Mouse (Mus musculus): ENCODE measurements around the gene Cep170b. TPM values are rescaled to one million over a fixed set of nuclear protein-coding genes. Genes with fewer than 3 reads are reported as not detected.
A peak's percentile ranks its signal among the peaks of the same experiment; 100 is the strongest.

Gene Cep170b
- polyA plus RNA-seq, 1 experiment from 2014 or later, result 8.5 TPM

DNA sequence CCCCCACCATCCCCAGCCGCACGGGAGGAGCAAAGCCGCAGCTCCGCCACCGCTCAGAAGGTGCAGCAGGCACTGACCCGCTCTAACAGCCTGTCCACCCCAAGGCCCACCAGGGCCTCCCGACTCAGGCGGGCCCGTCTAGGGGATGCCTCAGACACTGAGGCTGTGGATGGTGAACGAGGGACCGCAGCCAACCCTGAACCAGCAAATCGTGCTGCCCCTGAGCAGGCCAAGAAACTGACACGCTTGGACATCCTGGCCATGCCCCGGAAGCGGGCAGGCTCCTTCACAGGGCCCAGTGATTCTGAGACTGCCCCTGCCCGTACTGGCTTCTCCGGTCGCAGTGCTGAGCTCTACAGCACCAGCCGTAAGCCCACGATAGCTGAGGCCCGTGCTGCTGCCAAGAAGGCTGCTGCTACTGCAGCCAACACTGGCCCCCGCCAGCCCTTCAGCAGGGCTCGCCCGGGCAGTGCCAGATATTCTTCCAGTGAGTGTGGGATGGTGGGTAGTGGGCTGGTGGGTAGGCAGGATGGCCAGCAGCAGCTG lies 18.8 kb downstream of the Cep170b start:
- ATAC-seq (ENCODE audit: low FRiP score) (no peak), DNase-seq (ENCODE audit: low spot score) (no peak)
- no peak overlapping the region for H3K4me2 ChIP-seq (replicated peaks; ENCODE audit: low read depth, low read length)
- WGBS, result 91% methylated on average over 24 of the region's 24 CpGs
- H3K4me3 ChIP-seq (ENCODE audit: low read depth, low read length), result no peak overlapping the region
- no peak overlapping the region for H3K27ac ChIP-seq (ENCODE audit: low read depth, low read length)
- H3K9ac ChIP-seq (ENCODE audit: low read depth, low read length), result no peak overlapping the region
- H3K9me3 ChIP-seq (ENCODE audit: control insufficient read depth, low read length), result no peaks in the 10 kb centered on the region
- H3K27me3 ChIP-seq (ENCODE audit: control insufficient read depth, insufficient read depth, low read length), result no peaks in the 10 kb centered on the region
- H3K4me1 ChIP-seq (replicated peaks; ENCODE audit: control insufficient read depth, insufficient read depth, low read length), result no peaks in the 10 kb centered on the region; the same call in 1 of the 2 replicates
- H3K36me3 ChIP-seq (ENCODE audit: control insufficient read depth, insufficient read depth, low read length), result no peaks in the 10 kb centered on the region

DNA sequence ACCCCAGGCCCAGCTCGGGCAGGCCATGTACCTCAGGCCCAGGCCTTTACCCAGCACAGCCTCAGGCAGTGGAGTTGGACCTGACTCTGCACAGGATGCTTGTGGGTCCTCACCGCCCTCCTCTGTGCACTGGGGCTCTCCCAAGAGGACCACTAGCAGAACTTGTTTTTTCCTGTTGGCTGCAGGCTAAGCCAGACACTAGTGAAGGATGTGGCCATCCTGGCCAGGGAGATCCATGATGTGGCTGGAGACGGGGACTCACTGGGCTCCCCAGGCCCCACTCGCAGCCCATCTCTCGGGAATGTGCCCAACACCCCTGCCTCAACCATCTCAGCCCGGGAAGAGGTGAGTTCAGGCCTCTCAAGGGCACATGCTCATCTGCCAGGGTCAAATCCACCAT lies 22.5 kb downstream of the Cep170b start:
- Histone ChIP-seq H3K4me3 (ENCODE audit: low read depth, low read length) (no peak overlapping the region), H3K27me3 (ENCODE audit: control insufficient read depth, insufficient read depth, low read length) (no peaks in the 10 kb centered on the region), H3K9ac (ENCODE audit: low read depth, low read length) (peak overlapping the region; percentile 11; the same call in 1 of the 2 replicates), H3K27ac (ENCODE audit: low read depth, low read length) (no peak overlapping the region), H3K4me2 (replicated peaks; ENCODE audit: low read depth, low read length) (no peak overlapping the region), H3K36me3 (ENCODE audit: control insufficient read depth, insufficient read depth, low read length) (no peaks in the 10 kb centered on the region), H3K4me1 (replicated peaks; ENCODE audit: control insufficient read depth, insufficient read depth, low read length) (no peaks in the 10 kb centered on the region; the same call in 1 of the 2 replicates), H3K9me3 (ENCODE audit: control insufficient read depth, low read length) (no peaks in the 10 kb centered on the region)
- 75% methylated on average over 6 of the region's 6 CpGs for WGBS
- peak; percentile 5 for DNase-seq (ENCODE audit: low spot score)
- ATAC-seq (ENCODE audit: low FRiP score), result 0 out of 2 replicates have a peak, but pooled peaks have one; percentile 12

DNA sequence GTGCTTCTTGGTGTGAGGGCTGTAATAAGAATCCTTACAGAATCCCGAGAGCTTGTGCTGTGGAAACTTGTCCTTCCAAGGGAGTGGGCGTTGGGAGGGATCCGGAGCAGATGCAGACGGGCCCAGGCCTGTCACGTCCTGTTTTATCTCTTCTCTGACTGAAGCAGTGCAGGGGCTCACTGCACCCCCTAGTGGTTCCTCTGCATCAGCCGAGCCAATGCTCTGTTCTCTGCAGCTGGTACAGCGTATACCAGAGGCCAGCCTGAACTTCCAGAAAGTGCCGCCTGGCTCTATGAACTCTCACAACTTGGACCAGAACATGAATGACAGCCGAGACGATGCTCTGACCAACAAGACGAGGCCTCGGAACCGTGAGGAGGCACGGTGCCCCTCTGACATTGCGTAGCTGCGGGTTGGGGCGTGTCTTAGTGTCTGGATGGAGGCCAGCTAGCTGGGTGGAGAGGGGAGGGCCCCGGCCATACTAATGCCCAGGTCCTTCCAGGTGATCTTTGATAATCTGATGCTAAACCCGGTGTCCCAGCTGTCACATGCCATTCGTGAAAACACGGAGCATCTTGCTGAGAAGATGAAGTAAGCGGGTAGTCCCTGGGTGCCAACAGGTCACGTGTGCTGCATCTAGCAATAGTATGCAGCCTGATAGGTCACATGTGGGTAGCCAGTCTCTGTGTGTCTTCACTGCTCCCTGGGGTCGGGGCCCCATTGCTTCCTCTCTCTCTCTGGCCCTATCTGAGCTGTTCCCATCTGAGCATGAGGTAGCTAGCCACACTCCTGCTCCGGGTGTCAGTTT lies 23.1 kb downstream of the Cep170b start:
- no peak overlapping the region for H3K4me3 ChIP-seq (ENCODE audit: low read depth, low read length)
- no peak overlapping the region for H3K27ac ChIP-seq (ENCODE audit: low read depth, low read length)
- H3K4me1 ChIP-seq (replicated peaks; ENCODE audit: control insufficient read depth, insufficient read depth, low read length), result no peaks in the 10 kb centered on the region; the same call in 1 of the 2 replicates
- H3K27me3 ChIP-seq (ENCODE audit: control insufficient read depth, insufficient read depth, low read length), result no peaks in the 10 kb centered on the region
- peak; percentile 85 for DNase-seq (ENCODE audit: low spot score)
- no peaks in the 10 kb centered on the region for H3K36me3 ChIP-seq (ENCODE audit: control insufficient read depth, insufficient read depth, low read length)
- no peaks in the 10 kb centered on the region for H3K9me3 ChIP-seq (ENCODE audit: control insufficient read depth, low read length)
- ATAC-seq (ENCODE audit: low FRiP score), result peak; percentile 64
- 60% methylated on average over 25 of the region's 25 CpGs for WGBS
- H3K4me2 ChIP-seq (replicated peaks; ENCODE audit: low read depth, low read length), result no peak overlapping the region
- no peak overlapping the region; the same call in 1 of the 2 replicates for H3K9ac ChIP-seq (ENCODE audit: low read depth, low read length)

DNA sequence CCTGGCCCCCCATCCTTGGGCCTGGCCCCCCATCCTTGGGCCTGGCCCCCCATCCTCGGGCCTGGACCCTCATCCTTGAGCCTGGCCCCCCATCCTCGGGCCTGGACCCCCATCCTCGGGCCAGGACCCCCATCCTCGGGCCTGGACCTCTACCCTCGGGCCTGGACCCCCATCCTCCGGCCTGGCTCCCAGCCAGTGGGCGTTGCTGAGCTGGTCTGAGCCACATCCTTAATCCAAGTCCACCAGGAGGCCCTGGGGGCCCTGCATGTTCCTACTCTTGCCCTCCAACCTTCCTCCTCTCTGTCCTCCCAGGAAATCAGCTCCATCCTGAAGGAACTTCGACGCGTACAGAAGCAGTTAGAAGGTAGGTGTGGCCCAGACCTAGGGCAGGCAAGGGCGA lies 24.0 kb downstream of the Cep170b start:
- H3K9ac ChIP-seq (ENCODE audit: low read depth, low read length), result 0 out of 2 replicates have a peak overlapping the region, but pooled peaks have one; percentile 19
- H3K36me3 ChIP-seq (ENCODE audit: control insufficient read depth, insufficient read depth, low read length), result no peaks in the 10 kb centered on the region
- no peak overlapping the region for H3K4me3 ChIP-seq (ENCODE audit: low read depth, low read length)
- no peak overlapping the region for H3K27ac ChIP-seq (ENCODE audit: low read depth, low read length)
- DNase-seq (ENCODE audit: low spot score) (no peak), ATAC-seq (ENCODE audit: low FRiP score) (no peak)
- 86% methylated on average over 11 of the region's 11 CpGs for WGBS
- H3K4me1 ChIP-seq (replicated peaks; ENCODE audit: control insufficient read depth, insufficient read depth, low read length), result no peaks in the 10 kb centered on the region; the same call in 1 of the 2 replicates
- no peaks in the 10 kb centered on the region for H3K27me3 ChIP-seq (ENCODE audit: control insufficient read depth, insufficient read depth, low read length)
- H3K9me3 ChIP-seq (ENCODE audit: control insufficient read depth, low read length), result no peaks in the 10 kb centered on the region
- no peak overlapping the region for H3K4me2 ChIP-seq (replicated peaks; ENCODE audit: low read depth, low read length)

DNA sequence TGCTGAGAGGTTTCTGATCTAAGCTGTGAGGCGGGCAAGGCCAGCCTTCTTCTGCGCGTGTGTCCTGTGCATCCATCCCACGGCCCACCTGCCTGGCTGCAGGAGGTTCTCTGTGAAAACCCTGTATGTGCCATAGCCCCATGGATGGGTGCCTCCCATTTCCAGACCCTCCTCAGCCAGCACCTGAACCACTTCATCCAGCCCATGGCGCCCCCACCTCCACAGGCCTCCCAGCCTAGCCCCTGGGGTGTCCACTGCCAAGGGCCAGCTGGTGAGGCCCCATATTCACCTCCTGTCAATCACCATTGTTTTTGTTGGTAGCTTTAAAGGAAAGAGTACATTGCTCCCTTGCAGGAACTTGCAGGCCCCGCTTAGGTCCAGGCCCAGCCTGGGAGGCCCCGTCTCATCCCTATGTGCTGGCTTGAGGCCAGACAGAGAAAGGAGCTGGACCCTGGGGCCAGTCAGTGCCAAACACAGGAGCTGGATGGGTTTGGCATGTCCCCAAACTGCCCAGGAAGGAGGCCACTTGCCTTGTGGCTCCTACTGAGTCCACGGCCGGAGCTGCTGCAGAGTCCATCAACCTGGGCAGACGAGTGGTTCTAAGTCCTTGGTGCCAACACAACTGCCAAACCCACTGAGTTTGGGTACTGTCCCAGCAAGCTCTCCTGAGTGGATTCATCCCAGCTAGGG lies 24.8 kb downstream of the Cep170b start:
- no peak for DNase-seq (ENCODE audit: low spot score)
- H3K27ac ChIP-seq (ENCODE audit: low read depth, low read length), result no peak overlapping the region
- no peaks in the 10 kb centered on the region; the same call in 1 of the 2 replicates for H3K4me1 ChIP-seq (replicated peaks; ENCODE audit: control insufficient read depth, insufficient read depth, low read length)
- no peaks in the 10 kb centered on the region for H3K27me3 ChIP-seq (ENCODE audit: control insufficient read depth, insufficient read depth, low read length)
- 86% methylated on average over 10 of the region's 10 CpGs for WGBS
- no peak for ATAC-seq (ENCODE audit: low FRiP score)
- no peaks in the 10 kb centered on the region for H3K9me3 ChIP-seq (ENCODE audit: control insufficient read depth, low read length)
- no peak overlapping the region for H3K4me3 ChIP-seq (ENCODE audit: low read depth, low read length)
- no peak overlapping the region for H3K4me2 ChIP-seq (replicated peaks; ENCODE audit: low read depth, low read length)
- H3K36me3 ChIP-seq (ENCODE audit: control insufficient read depth, insufficient read depth, low read length), result no peaks in the 10 kb centered on the region
- H3K9ac ChIP-seq (ENCODE audit: low read depth, low read length), result no peak overlapping the region

DNA sequence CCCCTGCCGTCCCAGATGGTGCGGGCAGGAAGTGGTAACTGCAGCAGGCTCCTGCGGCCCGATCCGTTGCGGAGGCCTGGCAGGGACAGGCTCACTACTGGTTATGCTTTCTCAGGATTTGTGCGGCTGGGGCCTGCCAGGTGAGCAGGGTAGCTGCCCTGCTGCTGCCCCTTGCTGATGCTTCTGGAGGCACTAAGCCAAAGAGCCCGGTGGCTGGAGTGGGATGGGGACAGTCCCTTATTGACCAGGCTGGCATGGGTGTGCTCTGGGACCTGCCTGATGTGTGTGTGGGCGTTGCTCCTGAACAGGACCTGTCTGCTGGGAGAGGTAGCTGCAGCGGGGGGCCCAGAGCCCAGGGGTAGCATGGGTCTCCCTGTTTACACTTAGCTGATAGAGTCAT lies 25.5 kb downstream of the Cep170b start:
- H3K36me3 ChIP-seq (ENCODE audit: control insufficient read depth, insufficient read depth, low read length), result no peaks in the 10 kb centered on the region
- H3K9me3 ChIP-seq (ENCODE audit: control insufficient read depth, low read length), result no peaks in the 10 kb centered on the region
- H3K4me2 ChIP-seq (replicated peaks; ENCODE audit: low read depth, low read length), result no peak overlapping the region
- ATAC-seq (ENCODE audit: low FRiP score), result no peak
- WGBS, result 85% methylated on average over 10 of the region's 10 CpGs
- no peaks in the 10 kb centered on the region; the same call in 1 of the 2 replicates for H3K4me1 ChIP-seq (replicated peaks; ENCODE audit: control insufficient read depth, insufficient read depth, low read length)
- H3K9ac ChIP-seq (ENCODE audit: low read depth, low read length), result no peak overlapping the region
- no peak overlapping the region for H3K4me3 ChIP-seq (ENCODE audit: low read depth, low read length)
- H3K27ac ChIP-seq (ENCODE audit: low read depth, low read length), result no peak overlapping the region
- no peaks in the 10 kb centered on the region for H3K27me3 ChIP-seq (ENCODE audit: control insufficient read depth, insufficient read depth, low read length)
- DNase-seq (ENCODE audit: low spot score), result no peak

DNA sequence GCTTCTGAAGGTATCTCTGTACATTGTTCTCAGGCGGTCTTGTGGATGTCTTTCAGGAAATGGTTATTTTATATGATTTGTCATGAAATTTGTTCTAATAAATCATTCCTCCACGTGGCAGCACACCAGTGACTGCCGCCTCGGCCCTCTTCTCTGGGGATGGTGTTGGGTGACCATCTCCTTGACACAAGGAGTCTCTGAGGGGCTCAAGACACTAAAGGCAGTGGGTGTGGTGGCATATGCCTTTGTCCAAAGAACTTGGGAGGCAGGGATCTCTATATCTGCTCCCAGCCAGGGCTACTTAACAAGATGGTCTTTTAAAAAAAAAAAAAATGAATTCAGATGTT lies 26.2 kb downstream of the Cep170b start:
- Histone ChIP-seq H3K27ac (ENCODE audit: low read depth, low read length) (no peak overlapping the region; the same call in 1 of the 2 replicates), H3K36me3 (ENCODE audit: control insufficient read depth, insufficient read depth, low read length) (no peaks in the 10 kb centered on the region), H3K9ac (ENCODE audit: low read depth, low read length) (no peak overlapping the region), H3K27me3 (ENCODE audit: control insufficient read depth, insufficient read depth, low read length) (no peaks in the 10 kb centered on the region), H3K4me2 (replicated peaks; ENCODE audit: low read depth, low read length) (no peak overlapping the region), H3K9me3 (ENCODE audit: control insufficient read depth, low read length) (no peaks in the 10 kb centered on the region), H3K4me1 (replicated peaks; ENCODE audit: control insufficient read depth, insufficient read depth, low read length) (no peaks in the 10 kb centered on the region; the same call in 1 of the 2 replicates), H3K4me3 (ENCODE audit: low read depth, low read length) (no peak overlapping the region)
- DNase-seq (ENCODE audit: low spot score) (no peak), ATAC-seq (ENCODE audit: low FRiP score) (no peak)
- WGBS, result 75% methylated on average over 4 of the region's 4 CpGs

DNA sequence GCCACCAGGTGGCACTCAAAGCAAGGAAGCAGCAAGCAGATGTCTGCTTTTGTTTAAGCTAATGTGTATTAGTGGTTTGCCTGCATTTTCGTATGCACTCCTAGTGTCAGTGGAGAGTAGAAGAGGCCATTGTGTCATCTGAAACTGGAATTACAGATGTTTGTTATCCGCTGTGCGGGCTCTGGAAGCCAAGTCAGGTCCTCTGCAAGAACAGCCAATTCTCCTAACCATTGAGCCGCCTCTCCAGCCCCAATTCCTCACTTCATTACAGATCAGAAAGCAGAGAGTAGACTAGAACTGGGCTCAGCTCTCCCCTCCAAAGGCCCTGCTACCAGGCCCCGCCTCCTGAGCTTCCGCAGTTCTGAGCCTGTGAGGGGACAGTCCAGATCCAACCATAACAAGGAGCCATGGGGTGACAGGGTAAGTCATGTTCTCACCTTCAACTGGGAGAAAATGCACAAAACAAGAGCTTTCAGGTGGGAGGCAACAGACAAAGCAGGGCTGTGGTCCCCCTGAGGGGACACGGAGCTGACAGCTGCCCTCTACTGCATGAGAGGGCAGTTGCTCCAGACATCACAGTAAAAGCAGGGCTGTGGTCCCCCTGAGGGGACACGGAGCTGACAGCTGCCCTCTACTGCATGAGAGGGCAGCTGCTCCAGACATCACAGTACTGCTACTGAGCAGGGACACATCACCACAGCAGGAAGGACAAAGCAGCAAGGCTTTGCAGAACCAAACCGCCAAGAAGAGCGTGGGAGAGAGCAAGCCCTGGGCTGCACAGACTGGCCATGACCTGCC lies 26.8 kb downstream of the Cep170b start:
- no peaks in the 10 kb centered on the region for H3K9me3 ChIP-seq (ENCODE audit: control insufficient read depth, low read length)
- peak overlapping the region; percentile 73 for H3K27ac ChIP-seq (ENCODE audit: low read depth, low read length)
- no peaks in the 10 kb centered on the region for H3K27me3 ChIP-seq (ENCODE audit: control insufficient read depth, insufficient read depth, low read length)
- H3K4me1 ChIP-seq (replicated peaks; ENCODE audit: control insufficient read depth, insufficient read depth, low read length), result no peaks in the 10 kb centered on the region; the same call in 1 of the 2 replicates
- peak; percentile 86 for ATAC-seq (ENCODE audit: low FRiP score)
- no peak overlapping the region for H3K4me3 ChIP-seq (ENCODE audit: low read depth, low read length)
- H3K4me2 ChIP-seq (replicated peaks; ENCODE audit: low read depth, low read length), result no peak overlapping the region
- 17% methylated on average over 10 of the region's 10 CpGs for WGBS
- peak; percentile 77 for DNase-seq (ENCODE audit: low spot score)
- peak overlapping the region; percentile 37 for H3K9ac ChIP-seq (ENCODE audit: low read depth, low read length)
- no peaks in the 10 kb centered on the region for H3K36me3 ChIP-seq (ENCODE audit: control insufficient read depth, insufficient read depth, low read length)

All from hindbrain, embryonic 11.5 days (tissue).